Mouse (Mus musculus): ENCODE results near the gene Lrrtm4. TPM values are rescaled to one million over a fixed set of nuclear protein-coding genes. Genes with fewer than 3 reads are reported as not detected.

The Lrrtm4 gene
- total RNA-seq (2023), result not detected

DNA sequence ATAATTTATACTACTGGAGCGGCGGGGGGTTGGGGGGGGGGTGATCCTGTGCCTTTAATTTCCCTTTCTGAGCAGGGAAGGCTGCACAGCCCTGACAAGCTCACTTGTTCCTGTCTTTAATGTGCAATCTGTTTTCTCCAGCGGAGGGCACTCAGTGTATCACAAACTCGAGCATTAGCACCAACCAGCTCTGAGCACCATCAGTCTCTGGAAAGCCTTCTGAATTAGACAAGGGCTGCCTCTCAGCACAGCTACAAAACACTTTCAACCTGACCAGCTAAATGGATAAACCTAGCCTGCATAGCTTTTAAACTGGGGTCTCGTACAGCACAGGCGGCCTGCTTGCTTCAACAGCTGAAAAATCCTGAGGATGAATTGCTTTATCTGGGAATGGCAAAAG lies at the start of gene Lrrtm4:
Gene Lrrtm4 (plus strand): TSS at position 113 of the 400 bp plus-strand sequence.

Other genes with a start within 250 kb of the Lrrtm4 start
- not detected for gene Gm20594, start 201.0 kb upstream of the Lrrtm4 start, total RNA-seq (2023)

Data from neutrophil, adult 83 days (primary cell).